Mouse (Mus musculus) spleen, adult 2 months (tissue): ENCODE data around the gene Efcab5.
A peak's percentile ranks its signal among the peaks of the same experiment; 100 is the strongest.

Experiments
- CTCF ChIP-seq: fragments of 200-500 bp; IDR thresholded peaks from 2 replicates; pipeline ENCODE4 v1.5.1; 2011; ENCODE audit warnings: mild to moderate bottlenecking, inconsistent platforms; ENCODE audit not compliant: insufficient read depth, insufficient read length, insufficient replicate concordance; ENCODE audit errors: extremely low read depth
- POLR2A ChIP-seq: fragments of 200-500 bp; IDR thresholded peaks from 2 replicates; pipeline ENCODE4 v1.6.1; 2011; ENCODE audit warnings: low read depth, low read length, inconsistent platforms

DNA sequence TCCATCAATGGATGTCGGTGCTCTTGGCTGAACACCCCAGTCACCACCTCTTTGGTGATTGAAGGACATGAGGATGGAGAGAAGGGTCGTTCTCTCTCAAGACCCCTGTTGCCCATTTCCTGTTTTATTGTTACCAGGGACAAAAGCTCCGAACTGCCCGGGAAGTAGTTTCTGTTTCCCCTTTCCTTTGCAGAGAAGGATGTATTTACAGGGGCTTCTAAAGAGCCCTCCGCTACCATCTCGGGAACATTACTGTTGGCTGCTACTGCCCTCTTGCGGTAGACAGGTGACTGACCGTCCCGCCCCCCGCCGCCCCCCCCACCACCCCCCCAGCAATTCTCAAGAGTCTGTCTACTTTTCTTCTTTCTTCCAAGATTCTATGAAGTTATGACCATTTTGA is 95.6 kb downstream of the Efcab5 start:
- no peak for TF ChIP-seq POLR2A
- peak; percentile 37; the same call in 1 of the 2 replicates for TF ChIP-seq CTCF
